Mouse (Mus musculus): ENCODE measurements around the gene Gm35315.
"Not testable (repeated sequence)": the region's sequence is repeated elsewhere in the genome, so short reads cannot be mapped to it uniquely, and the experiment has no call there.

Gm35315 gene

GRCm38 (mm10) chr5:110100921-110101631 is 6.9 kb upstream of the Gm35315 start:
- DNase-seq, result peak in 1 of 2 experiments; percentile 62

- peak; percentile 62 to 87 for DNase-seq
Observed at GRCm38 (mm10) chr5:110099656-110100580, 5.7 kb upstream of the Gm35315 start, which contains the start of gene Plcxd1. Plcxd1 (plus strand) TSS chr5:110099969.

- no peak for DNase-seq
Observed at GRCm38 (mm10) chr5:110098991-110099477, 4.8 kb upstream of the Gm35315 start.

- peak; percentile 40 to 53 for DNase-seq
Observed at GRCm38 (mm10) chr5:110094847-110095213, 610 bp upstream of the Gm35315 start.

GRCm38 (mm10) chr5:110091546-110091945 is 2.7 kb downstream of the Gm35315 start:
- DNase-seq, result no peak

GRCm38 (mm10) chr5:110086161-110086866 is 7.9 kb downstream of the Gm35315 start:
- DNase-seq, result no peak

GRCm38 (mm10) chr5:110082961-110083360 is 11.3 kb downstream of the Gm35315 start:
- no peak for DNase-seq

GRCm38 (mm10) chr5:110072413-110072812 is 21.8 kb downstream of the Gm35315 start, which contains the start of gene Gm17655:
Gm17655 (minus strand) TSS chr5:110072513.
- DNase-seq, result not testable (repeated sequence)

- peak; percentile 90 to 93 for DNase-seq
Observed at GRCm38 (mm10) chr5:110057637-110058408, 36.4 kb downstream of the Gm35315 start.

Measured in kidney, postnatal 25 days (tissue).